Mouse (Mus musculus) olfactory bulb, adult 2 months (tissue): Measurements from ENCODE around the gene 9830107B12Rik. TPM values are rescaled to one million over a fixed set of nuclear protein-coding genes. Genes with fewer than 3 reads are reported as not detected.
"Not testable (repeated sequence)": the region's sequence is repeated elsewhere in the genome, so short reads cannot be mapped to it uniquely, and the experiment has no call there.

ENCODE experiments used
- H3K27ac ChIP-seq: fragments of 200-500 bp; 2 replicates; pipeline ENCODE4 v1.5.1; 2012; ENCODE audit warnings: low read depth, low read length; ENCODE audit not compliant: insufficient read depth
- H3K4me1 ChIP-seq: fragments of 200-500 bp; 2 replicates; pipeline ENCODE4 v1.6.1; 2012; ENCODE audit warnings: low read length; ENCODE audit not compliant: control insufficient read depth, insufficient read depth
- H3K4me3 ChIP-seq: fragments of 200-500 bp; 2 replicates; pipeline ENCODE4 v1.5.1; 2012; ENCODE audit warnings: mild to moderate bottlenecking, low read depth, low read length, moderate library complexity; ENCODE audit not compliant: insufficient read depth
- CTCF ChIP-seq: fragments of 200-500 bp; IDR thresholded peaks from 2 replicates; pipeline ENCODE4 v1.5.1; 2012; ENCODE audit warnings: low read depth, mild to moderate bottlenecking, low read length, moderate library complexity; ENCODE audit not compliant: insufficient read depth
- POLR2A ChIP-seq: fragments of 200-500 bp; IDR thresholded peaks from 2 replicates; pipeline ENCODE4 v1.6.1; 2012; ENCODE audit warnings: mild to moderate bottlenecking, low read depth, low read length, moderate library complexity; ENCODE audit not compliant: insufficient read depth
- WGBS: fragments of 180-500 bp; shearing (Covaris S2); methylation state at CpG from one replicate; pipeline ENCODE4 v1.1.7; 2018; 5-methylcytosine and 5-hydroxymethylcytosine counted together
- polyA plus RNA-seq: library from polyadenylated mRNA; stranded (reverse); fragments of >200 nt; gene quantifications from 2 replicates; pipeline ENCODE4 v1.2.4, GENCODE M21; 2012; ENCODE audit warnings: low replicate concordance; ENCODE audit not compliant: missing spikeins, insufficient read depth, insufficient read length

The 9830107B12Rik gene
- not detected in 2 replicates for polyA plus RNA-seq

- no peak for TF ChIP-seq CTCF
- no peak for TF ChIP-seq POLR2A
- Histone ChIP-seq H3K4me3 (no peak within 1 kb of the TSS), H3K27ac (no peak within 1 kb of the TSS), H3K4me1 (no peaks in the 10 kb centered on the region)
- 92% methylated on average over 3 of the region's 3 CpGs for WGBS
Measured at GRCm38 (mm10) chr17:48146120-48146519, at the start of gene 9830107B12Rik. Gene 9830107B12Rik, minus strand, starts transcription at chr17:48146268.

DNA sequence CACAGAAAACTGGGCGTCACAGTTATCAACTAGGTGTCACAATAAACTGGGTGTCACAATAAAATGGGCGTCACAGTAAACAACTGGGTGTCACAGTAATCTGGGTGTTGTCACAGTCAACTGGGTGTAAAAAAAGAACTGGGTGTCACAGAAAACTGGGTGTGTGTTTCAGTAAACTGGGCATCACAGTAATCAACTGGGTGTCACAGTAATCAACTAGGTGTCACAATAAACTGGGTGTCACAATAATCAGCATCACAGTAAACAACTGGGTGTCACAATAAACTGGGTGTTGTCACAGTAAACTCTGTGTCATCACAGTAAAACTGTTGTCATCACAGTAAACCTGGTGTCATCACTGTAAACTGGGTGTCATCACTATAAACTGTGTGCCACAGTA is 46.3 kb upstream of the 9830107B12Rik start:
- TF ChIP-seq POLR2A (no peak), CTCF (no peak)
- 41% methylated on average over 2 of the region's 2 CpGs for WGBS
- Histone ChIP-seq H3K4me3 (no peak overlapping the region), H3K4me1 (no peaks in the 10 kb centered on the region), H3K27ac (no peak overlapping the region)

GRCm38 (mm10) chr17:48185252-48185651 is 39.2 kb upstream of the 9830107B12Rik start:
- Histone ChIP-seq H3K27ac (no peak overlapping the region), H3K4me3 (no peak overlapping the region), H3K4me1 (no peaks in the 10 kb centered on the region)
- TF ChIP-seq CTCF (no peak), POLR2A (no peak)
- WGBS: 82% methylated on average over 5 of the region's 5 CpGs

DNA sequence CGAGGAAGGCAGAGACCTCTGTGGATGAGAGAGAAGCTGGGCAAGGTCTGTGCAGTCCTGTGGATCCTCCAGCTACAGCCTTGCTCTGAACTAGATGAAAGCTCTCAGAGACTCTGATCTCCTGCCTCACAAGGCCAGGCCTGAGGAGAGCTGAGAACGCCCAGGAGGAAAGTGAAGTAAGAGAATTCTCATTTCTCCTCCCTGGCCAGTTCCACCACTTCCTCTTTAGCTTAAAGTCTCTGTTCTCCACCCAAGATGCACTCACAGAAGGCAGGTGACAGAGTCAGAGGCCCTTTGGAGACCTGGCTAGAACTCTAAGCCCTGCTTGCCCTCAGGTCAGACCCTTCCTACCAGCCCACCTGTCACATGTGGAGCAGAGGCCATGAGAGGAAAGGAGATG is 21.0 kb upstream of the 9830107B12Rik start, which contains the start of gene A530064D06Rik:
TSS of gene A530064D06Rik (minus strand) at position 173 of the 400 bp plus-strand sequence.
- H3K4me1 ChIP-seq, H3K4me3 ChIP-seq, H3K27ac ChIP-seq: not testable (repeated sequence)
- 80% methylated on average over 2 of the region's 2 CpGs for WGBS

- no peak overlapping the region for H3K4me3 ChIP-seq
- 74% methylated on average over 1 of the region's 1 CpGs for WGBS
- H3K27ac ChIP-seq: no peak overlapping the region
- no peak for TF ChIP-seq POLR2A
- no peak for TF ChIP-seq CTCF
- no peaks in the 10 kb centered on the region for H3K4me1 ChIP-seq
Measured at GRCm38 (mm10) chr17:48157382-48158076, 11.5 kb upstream of the 9830107B12Rik start.

DNA sequence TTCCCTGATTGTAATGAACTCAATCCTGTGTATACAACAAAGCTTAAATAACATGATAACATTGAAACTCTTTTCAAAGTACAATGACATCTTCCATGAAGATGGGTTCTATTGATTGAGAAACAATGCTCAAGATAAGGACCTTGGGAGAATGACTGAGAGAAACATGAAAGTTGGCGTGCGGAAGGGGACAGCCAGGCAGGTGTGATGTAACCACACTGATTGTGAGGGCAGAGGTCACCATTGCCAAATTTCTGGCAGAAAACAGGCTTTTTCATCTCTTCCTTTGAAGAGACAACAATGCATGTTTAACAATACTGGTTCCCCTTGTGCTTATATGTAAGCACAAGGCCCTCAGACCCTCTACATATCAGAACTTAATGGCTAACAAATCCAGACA is 13.3 kb downstream of the 9830107B12Rik start:
- Histone ChIP-seq H3K4me1 (no peaks in the 10 kb centered on the region), H3K4me3 (no peak overlapping the region), H3K27ac (no peak overlapping the region)
- WGBS: 99% methylated on average over 2 of the region's 2 CpGs
- TF ChIP-seq CTCF: no peak
- no peak for TF ChIP-seq POLR2A

DNA sequence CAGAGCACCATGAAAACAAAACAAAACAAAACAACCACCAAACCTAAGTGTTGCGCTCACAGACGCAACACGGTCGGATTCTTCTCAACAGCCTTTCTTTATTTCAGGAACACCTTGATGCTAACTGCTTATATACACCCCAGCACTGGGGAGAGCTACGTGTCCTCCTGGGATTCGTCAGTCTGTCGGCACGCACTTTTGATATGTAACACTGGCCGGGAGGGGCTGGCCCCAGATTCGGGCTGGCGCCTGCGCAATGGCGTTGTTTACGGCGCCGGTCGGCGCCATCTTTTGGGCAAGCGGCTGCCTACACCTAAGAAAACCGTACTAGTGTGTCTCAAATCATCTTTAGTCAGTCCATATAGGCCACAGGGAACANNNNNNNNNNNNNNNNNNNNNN is 25.6 kb downstream of the 9830107B12Rik start:
- 94% methylated on average over 20 of the region's 20 CpGs for WGBS

DNA sequence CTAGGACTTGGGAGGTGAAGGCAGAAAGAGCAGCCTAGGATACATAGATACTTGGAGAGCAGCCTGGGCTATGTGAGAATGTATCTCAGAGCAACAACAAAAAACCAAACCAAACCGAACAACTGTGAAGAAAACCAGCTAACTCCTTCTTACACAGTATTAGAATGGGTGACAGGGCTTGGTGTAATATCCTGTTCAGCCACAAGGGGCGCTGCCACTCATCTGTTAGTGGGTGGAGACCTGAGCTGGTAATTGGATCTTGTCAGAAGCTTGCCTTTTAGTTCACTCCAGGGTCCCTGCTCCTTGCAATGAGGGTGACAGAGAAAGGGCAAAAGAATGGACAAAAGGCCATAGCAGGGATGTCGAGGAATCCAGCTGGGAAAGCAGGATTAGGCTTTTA is 26.4 kb downstream of the 9830107B12Rik start:
- Histone ChIP-seq H3K4me3 (no peak overlapping the region), H3K4me1 (no peaks in the 10 kb centered on the region), H3K27ac (no peak overlapping the region)
- no peak for TF ChIP-seq CTCF
- no peak for TF ChIP-seq POLR2A
- 23% methylated on average over 3 of the region's 3 CpGs for WGBS

More for the DNA sequence above, 25.6 kb downstream of the 9830107B12Rik start:
- H3K4me1 ChIP-seq: no peaks in the 10 kb centered on the region
- no peak for TF ChIP-seq CTCF
- TF ChIP-seq POLR2A: no peak
- H3K27ac ChIP-seq: no peak overlapping the region
- no peak overlapping the region for H3K4me3 ChIP-seq

DNA sequence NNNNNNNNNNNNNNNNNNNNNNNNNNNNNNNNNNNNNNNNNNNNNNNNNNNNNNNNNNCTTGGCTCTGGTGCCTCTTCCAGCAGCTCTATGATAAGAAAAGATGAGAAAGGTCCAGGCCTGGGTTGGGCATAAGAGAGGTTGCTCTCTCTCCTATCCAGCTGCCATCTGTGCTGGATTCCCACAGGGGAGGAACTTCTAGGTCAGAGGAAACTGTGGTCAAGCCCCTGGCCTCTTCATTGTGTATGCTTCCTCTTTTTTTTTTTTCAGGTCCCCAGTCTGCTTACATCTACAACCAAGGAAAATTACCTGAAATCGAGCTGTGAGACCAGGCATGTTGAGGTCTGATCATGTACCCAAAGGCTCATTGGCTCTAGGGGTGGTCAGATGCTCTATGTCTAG is 27.5 kb downstream of the 9830107B12Rik start:
- H3K27ac ChIP-seq: no peak overlapping the region
- no peak overlapping the region for H3K4me3 ChIP-seq
- TF ChIP-seq CTCF (no peak), POLR2A (no peak)
- WGBS: 79% methylated on average over 1 of the region's 1 CpGs
- no peaks in the 10 kb centered on the region for H3K4me1 ChIP-seq
